Mouse (Mus musculus) intestine, embryonic 16.5 days (tissue): ENCODE measurements around the gene Endov. TPM values are rescaled to one million over a fixed set of nuclear protein-coding genes. Genes with fewer than 3 reads are reported as not detected.

Experiments used
- ATAC-seq: fragments of 200-750 bp; cut with Nextera tagmentation; 2 replicates; pipeline ENCODE4 v1.8.0; 2017; ENCODE audit warnings: moderate TSS enrichment, moderate library complexity
- H3K27ac ChIP-seq: fragments of 300-500 bp; sonication (generic); 2 replicates; pipeline ENCODE4 v1.5.1; 2014; ENCODE audit warnings: mild to moderate bottlenecking, low read length
- H3K27me3 ChIP-seq: fragments of 300-500 bp; sonication (generic); replicated peaks from 2 replicates; pipeline ENCODE4 v1.6.1; 2014; ENCODE audit warnings: low read length, control low read depth, mixed read lengths; ENCODE audit not compliant: control insufficient read depth, insufficient read depth
- H3K36me3 ChIP-seq: fragments of 300-500 bp; sonication (generic); 2 replicates; pipeline ENCODE4 v1.6.1; 2014; ENCODE audit warnings: low read length, control low read depth; ENCODE audit not compliant: control insufficient read depth, insufficient read depth
- H3K4me1 ChIP-seq: fragments of 300-500 bp; sonication (generic); 2 replicates; pipeline ENCODE4 v1.6.1; 2014; ENCODE audit warnings: low read length, control low read depth, mixed read lengths; ENCODE audit not compliant: control insufficient read depth, insufficient read depth
- H3K4me2 ChIP-seq: fragments of 300-500 bp; sonication (generic); 2 replicates; pipeline ENCODE4 v1.6.1; 2014; ENCODE audit warnings: low read depth, low read length, control low read depth
- H3K4me3 ChIP-seq: fragments of 300-500 bp; sonication (generic); 2 replicates; pipeline ENCODE4 v1.5.1; 2014; ENCODE audit warnings: mild to moderate bottlenecking, low read length
- H3K9ac ChIP-seq: fragments of 300-500 bp; sonication (generic); 2 replicates; pipeline ENCODE4 v1.6.1; 2014; ENCODE audit warnings: low read depth, low read length
- H3K9me3 ChIP-seq: fragments of 300-500 bp; sonication (generic); 2 replicates; pipeline ENCODE4 v1.6.1; 2016; ENCODE audit warnings: low read length, control low read depth; ENCODE audit not compliant: control insufficient read depth
- WGBS: fragments of 180-500 bp; shearing (Covaris S2); extraction: QIAGEN DNeasy Blood & Tissue Kit; methylation state at CpG from one replicate; pipeline ENCODE4 v1.1.7; 2014; 5-methylcytosine and 5-hydroxymethylcytosine counted together
- polyA plus RNA-seq: library from polyadenylated mRNA; unstranded; fragments of >200 nt; fragmentation: Nextera tagmentation; extraction: Ambion mirVana; gene quantifications from 2 replicates; pipeline ENCODE4 v1.2.1, GENCODE M21; 2015

The Endov gene
- polyA plus RNA-seq, 1 experiment from 2014 or later, result 15.1 TPM

- 73% methylated on average over 4 of the region's 4 CpGs for WGBS
- no peak for ATAC-seq
These were observed 6.3 kb downstream of the Endov start for GRCm38 (mm10) chr11:119497451-119497850.

GRCm38 (mm10) chr11:119499297-119499696 lies 8.2 kb downstream of the Endov start:
- Histone ChIP-seq H3K4me3 (no peak overlapping the region), H3K36me3 (0 out of 2 replicates have a peak, but pooled peaks cover 5% of the 10 kb centered on the region), H3K27me3 (no peaks in the 10 kb centered on the region), H3K4me1 (no peaks in the 10 kb centered on the region), H3K27ac (no peak overlapping the region), H3K4me2 (no peak overlapping the region), H3K9me3 (no peaks in the 10 kb centered on the region), H3K9ac (no peak overlapping the region)
- ATAC-seq, result no peak
- 87% methylated on average over 4 of the region's 4 CpGs for WGBS

More at GRCm38 (mm10) chr11:119497451-119497850, 6.3 kb downstream of the Endov start:
- Histone ChIP-seq H3K27ac (no peak overlapping the region), H3K27me3 (no peaks in the 10 kb centered on the region), H3K36me3 (no peaks in the 10 kb centered on the region), H3K9ac (no peak overlapping the region), H3K4me2 (no peak overlapping the region), H3K9me3 (no peaks in the 10 kb centered on the region), H3K4me3 (no peak overlapping the region), H3K4me1 (peaks cover 4% of the 10 kb centered on the region)

GRCm38 (mm10) chr11:119500011-119500410 lies 8.9 kb downstream of the Endov start:
- Histone ChIP-seq H3K36me3 (0 out of 2 replicates have a peak, but pooled peaks cover 5% of the 10 kb centered on the region), H3K9ac (no peak overlapping the region), H3K27me3 (no peaks in the 10 kb centered on the region), H3K4me3 (no peak overlapping the region), H3K27ac (no peak overlapping the region), H3K4me1 (no peaks in the 10 kb centered on the region), H3K9me3 (no peaks in the 10 kb centered on the region), H3K4me2 (no peak overlapping the region)
- no peak for ATAC-seq
- WGBS, result 86% methylated on average over 2 of the region's 2 CpGs

- Histone ChIP-seq H3K27ac (no peak overlapping the region), H3K4me2 (no peak overlapping the region), H3K9ac (no peak overlapping the region), H3K27me3 (no peaks in the 10 kb centered on the region), H3K4me3 (no peak overlapping the region), H3K4me1 (no peaks in the 10 kb centered on the region), H3K36me3 (peaks cover 8% of the 10 kb centered on the region; the same call in 1 of the 2 replicates), H3K9me3 (no peaks in the 10 kb centered on the region)
- ATAC-seq, result peak; percentile 54
These were observed 12.5 kb downstream of the Endov start for GRCm38 (mm10) chr11:119503675-119504074.

GRCm38 (mm10) chr11:119506386-119506785 lies 15.2 kb downstream of the Endov start:
- Histone ChIP-seq H3K9me3 (no peaks in the 10 kb centered on the region), H3K9ac (no peak overlapping the region), H3K4me1 (no peaks in the 10 kb centered on the region), H3K27me3 (no peaks in the 10 kb centered on the region), H3K4me2 (no peak overlapping the region), H3K4me3 (no peak overlapping the region), H3K27ac (no peak overlapping the region), H3K36me3 (peaks cover 8% of the 10 kb centered on the region; the same call in 1 of the 2 replicates)
- no peak for ATAC-seq
- WGBS, result 62% methylated on average over 4 of the region's 4 CpGs

DNA sequence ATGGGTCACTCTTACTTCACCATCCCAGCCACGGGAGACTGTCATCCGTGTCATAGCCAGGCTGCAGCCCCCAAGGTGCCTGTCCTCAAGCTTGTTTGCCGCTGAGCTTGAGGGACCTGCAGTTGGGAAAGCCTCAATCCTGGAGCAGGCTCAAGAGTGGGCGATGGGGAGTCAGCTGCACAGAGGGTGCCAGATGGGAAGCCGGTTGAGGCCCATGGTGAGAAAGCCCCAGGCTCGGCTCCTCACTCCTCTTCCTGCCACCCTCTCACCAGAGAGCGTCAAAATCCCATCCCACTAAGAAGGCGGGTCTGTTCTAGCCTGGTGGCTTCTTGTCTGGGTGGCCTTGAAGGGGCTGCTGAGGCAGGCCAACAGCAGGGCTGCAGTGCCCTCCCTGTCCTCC lies 16.6 kb downstream of the Endov start:
- no peak for ATAC-seq
- H3K36me3 ChIP-seq, result peaks cover 8% of the 10 kb centered on the region; the same call in 1 of the 2 replicates
- 81% methylated on average over 8 of the region's 8 CpGs for WGBS

GRCm38 (mm10) chr11:119509165-119509776 lies 18.1 kb downstream of the Endov start:
- Histone ChIP-seq H3K36me3 (peaks cover 3% of the 10 kb centered on the region; the same call in 1 of the 2 replicates), H3K9ac (no peak overlapping the region), H3K27ac (no peak overlapping the region), H3K4me1 (no peaks in the 10 kb centered on the region), H3K9me3 (no peaks in the 10 kb centered on the region), H3K4me2 (no peak overlapping the region), H3K4me3 (no peak overlapping the region), H3K27me3 (no peaks in the 10 kb centered on the region)
- ATAC-seq, result no peak
- WGBS, result 76% methylated on average over 5 of the region's 5 CpGs

More for the DNA sequence above, 16.6 kb downstream of the Endov start:
- Histone ChIP-seq H3K27ac (no peak overlapping the region), H3K9ac (no peak overlapping the region), H3K4me2 (no peak overlapping the region), H3K4me1 (no peaks in the 10 kb centered on the region), H3K9me3 (no peaks in the 10 kb centered on the region), H3K4me3 (no peak overlapping the region), H3K27me3 (no peaks in the 10 kb centered on the region)

DNA sequence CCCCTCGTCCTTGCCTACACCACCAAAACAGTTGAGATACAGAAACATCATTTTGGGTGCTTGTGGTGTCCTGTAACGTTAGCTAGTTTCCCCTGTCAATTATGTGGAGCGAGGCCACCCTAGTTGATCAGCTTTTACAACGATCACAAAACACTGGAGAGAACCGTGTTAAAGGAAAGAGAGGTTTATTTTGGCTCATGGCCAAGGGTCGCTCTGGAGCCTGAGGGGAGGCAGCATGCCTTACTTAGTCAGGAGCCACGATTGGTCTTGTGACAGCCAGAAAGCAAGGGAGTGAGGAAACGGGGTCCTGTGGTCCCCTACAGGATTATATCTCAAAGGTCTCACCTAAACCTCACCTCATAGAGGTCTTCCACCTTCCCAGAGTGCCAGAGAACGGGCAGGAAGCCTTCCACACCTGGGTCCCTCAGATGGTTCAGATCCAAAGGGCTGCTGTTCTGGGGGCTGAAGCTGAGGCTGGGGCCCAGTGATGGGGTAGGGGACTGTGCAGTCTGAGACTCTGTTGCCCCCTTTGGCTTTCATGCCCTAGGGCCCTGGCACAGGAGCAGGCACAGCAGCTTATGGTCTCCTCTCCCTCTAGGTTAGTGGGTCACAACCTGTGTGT lies 22.0 kb downstream of the Endov start:
- 45% methylated on average over 9 of the region's 9 CpGs for WGBS

GRCm38 (mm10) chr11:119514108-119514860 lies 23.1 kb downstream of the Endov start:
- WGBS, result 53% methylated on average over 16 of the region's 16 CpGs
- Histone ChIP-seq H3K27me3 (peaks cover 7% of the 10 kb centered on the region), H3K9ac (0 out of 2 replicates have a peak overlapping the region, but pooled peaks have one; percentile 30), H3K4me2 (no peak overlapping the region), H3K4me3 (no peak overlapping the region), H3K4me1 (peaks cover 4% of the 10 kb centered on the region; the same call in 1 of the 2 replicates), H3K27ac (no peak overlapping the region), H3K9me3 (no peaks in the 10 kb centered on the region), H3K36me3 (no peaks in the 10 kb centered on the region)
- ATAC-seq, result no peak

More for the DNA sequence above, 22.0 kb downstream of the Endov start:
- Histone ChIP-seq H3K4me1 (peaks cover 4% of the 10 kb centered on the region; the same call in 1 of the 2 replicates), H3K27me3 (peaks cover 7% of the 10 kb centered on the region), H3K9me3 (no peaks in the 10 kb centered on the region), H3K4me3 (no peak overlapping the region), H3K4me2 (no peak overlapping the region), H3K27ac (no peak overlapping the region), H3K9ac (no peak overlapping the region), H3K36me3 (peaks cover under 1% of the 10 kb centered on the region; the same call in 1 of the 2 replicates)
- no peak for ATAC-seq
